Mouse (Mus musculus) NIH3T3 (cell line): ENCODE measurements around the gene Gale.
A peak's percentile ranks its signal among the peaks of the same experiment; 100 is the strongest.
"Not testable (repeated sequence)": the region's sequence is repeated elsewhere in the genome, so short reads cannot be mapped to it uniquely, and the experiment has no call there.

Experiments used
- DNase-seq: peaks from one replicate; pipeline ENCODE4 v3.0.0-alpha.2; 2012; ENCODE audit warnings: low read depth

Gale gene

DNA sequence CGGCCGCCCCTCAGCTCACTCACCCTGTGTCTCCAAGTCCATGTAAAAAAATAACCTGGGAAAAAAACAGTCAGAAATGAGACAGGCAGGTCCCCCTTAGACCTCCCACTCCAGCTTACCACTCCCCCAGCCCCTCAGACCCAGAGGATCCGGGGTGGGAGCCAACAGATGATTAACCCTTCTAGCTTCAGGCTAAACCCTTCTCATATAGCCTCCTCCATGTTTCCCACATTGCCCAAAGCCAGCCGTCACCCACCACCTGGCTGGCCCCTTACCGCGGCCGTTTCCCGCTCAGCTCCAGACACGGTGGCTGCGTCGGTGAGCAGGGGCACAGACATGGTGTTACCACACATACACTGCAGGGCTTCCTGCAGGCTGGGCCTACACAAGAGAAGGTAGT is 7.1 kb downstream of the Gale start:
- DNase-seq = no peak

DNA sequence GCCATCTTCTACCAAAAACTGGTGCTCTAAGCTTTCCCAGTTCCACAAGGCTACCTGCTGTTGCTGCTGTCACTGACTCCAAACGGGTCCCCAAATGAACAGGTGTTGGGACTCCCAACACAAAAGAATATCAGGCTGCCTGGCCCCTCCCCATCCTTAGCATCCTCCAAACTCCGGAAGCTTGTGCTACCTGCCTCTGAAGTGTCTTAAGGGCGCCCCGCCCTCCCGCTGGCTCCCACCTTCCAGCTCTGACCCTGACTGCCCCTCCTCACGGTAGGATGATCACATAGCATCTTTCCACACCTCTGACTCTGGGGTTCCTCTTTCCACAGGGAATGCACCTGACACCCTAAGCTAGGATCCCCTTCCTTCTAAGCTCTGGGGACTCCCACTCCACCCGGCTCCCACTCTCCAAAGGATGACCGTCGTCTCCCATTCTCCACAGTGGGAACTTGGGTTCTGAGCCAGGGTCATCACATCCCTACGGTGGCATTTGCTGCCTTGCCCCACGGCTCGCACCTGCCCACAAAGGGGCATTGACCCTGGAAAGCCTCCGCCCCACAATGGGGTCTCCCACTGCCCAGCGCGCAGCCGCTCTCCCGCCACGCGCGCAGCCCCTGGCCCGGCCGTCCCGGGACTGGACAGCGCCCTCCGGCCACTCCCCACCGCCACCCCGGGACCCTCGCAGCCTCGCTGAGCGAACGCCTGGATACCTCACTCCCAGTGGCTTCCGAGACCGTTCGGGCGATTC is 8.5 kb downstream of the Gale start:
- DNase-seq = no peak

DNA sequence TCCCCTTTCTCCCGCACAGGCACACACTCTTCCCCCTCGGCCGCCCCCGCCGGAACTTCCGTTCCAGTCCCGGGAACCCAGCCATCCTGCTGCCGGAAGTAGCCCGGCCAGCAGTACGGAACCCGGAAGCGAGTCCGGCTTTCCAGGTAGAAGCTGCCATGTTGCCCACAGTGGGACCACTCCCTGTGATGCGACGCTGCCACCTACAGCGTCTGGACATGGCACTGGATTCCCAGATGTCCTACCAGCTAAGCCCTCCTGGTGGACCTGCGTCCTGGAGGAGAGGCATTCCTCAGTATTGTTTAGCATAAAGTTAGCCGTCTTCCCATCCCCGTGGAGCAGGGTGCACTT is 9.0 kb downstream of the Gale start, which contains the start of gene Lypla2:
Lypla2 (minus strand) TSS at position 71 of the 351 bp plus-strand sequence.
- DNase-seq = peak; percentile 88

DNA sequence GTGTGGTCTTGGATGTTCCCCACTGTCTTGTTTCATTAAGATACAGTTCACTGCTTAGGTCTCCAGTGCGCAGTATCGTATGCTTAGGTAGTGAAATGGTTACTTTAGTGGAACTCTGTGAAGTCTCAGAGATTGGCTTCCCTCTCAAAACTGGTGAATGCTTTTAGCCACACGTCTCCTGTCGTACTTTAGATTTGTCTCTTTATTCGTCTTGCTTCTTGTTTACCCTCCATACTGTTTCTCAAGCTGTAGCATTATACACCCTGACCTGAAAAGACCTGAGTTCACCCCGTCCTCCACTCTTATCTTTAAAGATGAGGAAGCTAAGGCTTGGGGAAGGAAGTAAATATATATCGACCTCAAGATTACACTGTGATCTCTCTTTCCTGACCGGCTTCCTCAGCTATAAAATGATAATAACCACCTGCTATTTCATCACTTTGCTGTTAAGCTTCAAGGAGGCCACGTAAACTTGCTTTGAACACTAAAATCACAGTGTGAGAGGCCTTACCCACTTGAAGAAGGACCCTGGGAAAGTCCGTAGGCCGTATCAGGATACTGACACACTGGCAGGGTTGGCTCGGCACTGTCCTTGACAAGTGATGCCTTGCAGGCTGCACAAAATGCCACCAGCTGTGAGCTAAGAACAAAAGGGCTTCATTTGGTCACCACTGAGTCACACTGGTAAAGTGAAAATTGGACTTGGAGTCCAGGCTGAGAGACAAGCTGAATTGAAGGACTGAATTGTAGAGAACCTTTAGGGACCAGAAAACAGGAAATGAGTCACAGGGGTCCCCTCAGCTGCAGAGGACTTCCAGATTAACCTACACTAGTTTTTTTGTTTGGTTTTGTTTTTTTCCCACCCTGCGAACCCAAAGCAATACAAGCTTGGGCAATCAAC is 9.6 kb downstream of the Gale start:
- DNase-seq = no peak

DNA sequence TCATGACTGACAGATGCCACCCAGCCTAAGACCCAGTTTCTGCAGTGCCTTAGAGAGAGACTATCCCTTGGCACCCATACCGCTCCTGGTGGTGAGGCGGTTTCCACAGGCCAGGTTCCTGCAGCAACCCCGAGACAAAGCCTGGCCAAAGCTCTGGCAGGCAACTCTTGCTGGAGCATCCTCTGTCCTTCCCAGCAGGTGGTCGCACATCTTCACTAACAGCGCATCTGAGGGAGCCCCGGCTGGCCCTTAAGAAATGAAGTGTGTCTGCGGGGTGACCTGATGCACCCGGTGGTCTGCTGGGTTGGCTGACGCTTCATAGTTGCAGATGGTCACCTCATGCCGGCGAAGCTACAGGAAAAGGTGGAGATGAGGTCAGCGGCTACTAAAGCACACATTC is 12.6 kb downstream of the Gale start:
- DNase-seq = no peak

DNA sequence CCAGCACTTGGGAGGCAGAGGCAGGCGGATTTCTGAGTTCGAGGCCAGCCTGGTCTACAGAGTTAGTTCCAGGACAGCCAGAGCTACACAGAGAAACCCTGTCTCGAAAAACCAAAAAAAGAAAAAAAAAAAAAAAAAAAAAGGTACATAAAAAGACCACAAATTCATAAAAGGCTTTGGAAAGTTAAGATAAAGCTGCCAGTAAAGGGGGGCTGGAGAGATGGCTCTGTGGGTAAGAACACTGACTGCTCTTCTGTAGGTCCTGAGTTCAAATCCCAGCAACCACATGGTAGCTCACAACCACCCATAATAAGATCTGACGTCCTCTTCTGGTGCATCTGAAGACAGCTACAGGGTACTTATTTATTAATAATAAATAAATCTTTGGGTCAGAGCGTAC is 16.7 kb downstream of the Gale start:
- not testable (repeated sequence) for DNase-seq

DNA sequence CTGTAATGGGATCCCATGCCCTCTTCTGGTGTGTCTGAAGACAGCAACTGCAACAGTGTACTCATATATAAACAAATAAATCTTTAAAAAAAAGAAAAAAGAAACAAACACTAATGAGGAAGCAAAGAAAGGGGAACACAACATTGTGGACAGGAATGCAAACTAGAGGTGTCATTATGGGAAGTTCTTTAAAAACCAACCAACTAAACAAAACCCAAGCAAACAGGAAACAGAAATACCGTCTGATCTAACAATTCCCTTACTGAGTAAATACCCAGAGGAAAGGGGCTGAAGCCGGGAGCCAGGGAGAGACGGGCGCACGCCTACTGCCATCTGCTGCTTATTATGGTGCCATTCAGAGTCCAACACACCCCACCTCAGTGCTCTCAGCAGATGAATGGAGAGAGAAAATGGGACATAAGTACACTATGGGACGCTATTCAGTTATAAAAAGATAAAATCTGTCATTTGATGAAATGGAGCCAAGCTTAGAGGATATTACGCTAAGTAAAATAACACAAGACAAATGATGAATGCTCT is 18.1 kb downstream of the Gale start:
- no peak for DNase-seq

DNA sequence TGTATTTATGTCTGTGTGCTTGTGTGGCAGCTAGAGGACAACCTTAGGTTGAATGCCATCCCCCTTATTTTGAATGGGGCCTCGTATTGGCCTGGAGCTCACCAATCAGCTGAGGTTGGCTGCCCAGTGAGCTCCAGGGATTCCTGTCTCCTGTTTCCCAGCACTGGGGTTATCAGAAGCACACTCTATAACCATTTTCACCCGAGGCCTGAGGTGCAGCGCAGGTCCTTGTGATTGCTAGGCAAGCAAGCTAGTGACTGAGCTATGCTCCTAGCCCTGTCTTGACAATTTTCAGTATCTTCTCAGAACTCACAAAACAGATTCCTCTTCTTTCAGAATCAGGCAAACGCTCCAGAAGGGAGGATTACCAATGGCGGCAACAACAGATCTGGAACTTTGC is 21.0 kb downstream of the Gale start:
- DNase-seq = no peak

DNA sequence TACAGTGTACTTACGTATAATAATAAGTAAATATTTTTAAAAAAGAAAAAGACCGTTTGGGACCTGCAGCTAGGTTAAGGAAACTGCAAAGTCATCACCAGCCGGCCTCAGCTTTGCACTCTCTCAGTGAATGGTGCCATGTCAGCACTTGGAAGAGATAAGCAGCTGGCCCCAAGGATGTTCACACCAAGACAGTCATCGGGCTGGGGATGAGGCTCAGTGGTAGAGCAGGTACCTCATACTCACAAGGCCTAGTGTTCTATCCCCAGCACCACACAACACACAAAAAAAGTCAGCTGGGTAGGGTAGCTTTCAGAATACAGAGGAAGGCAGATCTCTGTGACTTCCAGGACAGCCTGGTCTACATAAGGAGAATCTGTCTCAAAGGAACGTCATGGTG is 21.7 kb downstream of the Gale start:
- no peak for DNase-seq

DNA sequence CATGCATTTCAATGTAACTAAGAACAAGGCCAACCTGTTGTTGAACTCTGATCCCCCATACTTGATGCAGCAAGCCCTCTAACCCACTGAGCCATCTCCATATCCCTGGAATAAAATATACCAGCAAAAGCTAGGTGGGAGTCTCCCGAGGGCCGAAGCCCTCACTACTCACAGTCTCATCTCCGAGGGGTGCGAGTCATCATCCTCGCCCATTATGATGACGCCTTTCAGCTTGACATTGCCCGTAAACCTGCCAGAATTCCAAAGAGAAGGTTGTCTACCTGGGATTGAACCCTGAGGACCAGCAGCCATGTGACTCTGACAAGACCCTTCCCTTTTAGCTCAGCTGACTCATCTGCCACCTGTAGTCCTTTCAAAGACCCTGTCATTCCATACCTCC is 22.2 kb downstream of the Gale start:
- no peak for DNase-seq

DNA sequence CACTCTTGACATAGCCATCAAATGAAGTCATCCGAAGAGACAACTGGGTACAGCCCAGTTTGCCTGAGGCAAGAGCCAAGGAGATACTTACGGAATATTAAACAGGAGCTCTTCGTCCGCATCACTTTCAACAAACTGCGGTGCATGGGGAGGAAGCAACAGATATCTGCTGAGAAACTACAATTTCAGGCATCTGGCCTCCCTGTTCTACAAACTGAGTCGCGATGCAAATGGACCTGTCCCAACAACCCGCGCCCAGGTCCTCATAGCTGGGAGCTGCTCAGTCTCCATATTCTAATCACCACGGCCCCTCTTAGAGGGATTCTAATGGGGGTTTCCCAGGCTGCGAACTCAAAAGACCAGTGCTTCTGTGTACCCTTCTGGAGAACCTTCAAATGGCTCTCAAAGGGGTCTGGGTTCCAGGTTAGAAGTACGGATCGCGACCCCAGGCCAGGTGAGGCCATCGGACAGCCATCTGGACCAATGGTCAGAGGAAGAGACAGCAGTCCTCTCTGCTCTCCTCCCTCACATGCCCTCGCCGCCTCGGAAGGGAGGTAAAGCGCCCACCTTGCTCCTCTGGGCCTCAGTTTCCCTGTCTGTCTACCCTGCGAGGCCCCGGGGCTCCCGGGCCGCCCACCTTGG is 22.9 kb downstream of the Gale start:
- DNase-seq = no peak

DNA sequence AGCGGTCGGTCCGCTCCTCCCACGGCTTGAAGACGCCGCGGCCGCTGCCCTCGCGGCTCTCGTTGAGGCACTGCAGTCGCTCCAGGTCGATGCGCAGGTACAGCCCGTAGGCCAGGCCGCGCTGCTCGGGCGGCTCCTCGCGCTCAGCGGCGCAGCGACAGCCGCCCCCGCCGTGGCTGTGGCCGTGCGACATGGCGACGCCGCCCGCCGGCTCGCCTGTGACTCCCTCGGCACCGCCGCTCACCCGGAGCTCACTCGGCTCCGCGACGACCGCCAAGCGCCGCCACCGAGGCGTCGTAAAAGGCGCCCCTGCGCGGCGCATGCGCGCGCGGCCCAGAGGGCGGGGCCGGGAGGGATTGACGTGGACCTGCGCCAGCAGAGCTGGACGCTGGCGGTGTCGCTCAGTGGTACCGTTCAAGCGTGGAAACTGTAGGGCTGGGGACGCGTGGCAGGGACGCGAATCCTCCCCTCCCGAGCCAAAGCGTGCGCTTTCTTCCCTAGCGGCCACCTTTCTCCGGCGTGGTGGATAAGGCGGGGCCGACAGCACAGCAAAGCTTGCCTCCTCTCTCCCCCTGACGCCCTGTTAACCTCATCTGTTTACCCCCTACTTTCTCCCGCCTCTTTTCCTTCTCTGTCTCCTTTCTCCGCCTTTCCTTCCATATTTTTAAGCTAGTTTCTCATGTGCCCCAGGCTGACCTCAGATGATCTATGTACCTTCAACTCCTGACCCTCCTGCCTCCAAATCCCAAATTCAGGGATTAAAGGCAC is 23.6 kb downstream of the Gale start, which contains the start of gene Pithd1:
Pithd1 (minus strand) TSS at position 322 of the 768 bp plus-strand sequence.
- DNase-seq = peak; percentile 93

DNA sequence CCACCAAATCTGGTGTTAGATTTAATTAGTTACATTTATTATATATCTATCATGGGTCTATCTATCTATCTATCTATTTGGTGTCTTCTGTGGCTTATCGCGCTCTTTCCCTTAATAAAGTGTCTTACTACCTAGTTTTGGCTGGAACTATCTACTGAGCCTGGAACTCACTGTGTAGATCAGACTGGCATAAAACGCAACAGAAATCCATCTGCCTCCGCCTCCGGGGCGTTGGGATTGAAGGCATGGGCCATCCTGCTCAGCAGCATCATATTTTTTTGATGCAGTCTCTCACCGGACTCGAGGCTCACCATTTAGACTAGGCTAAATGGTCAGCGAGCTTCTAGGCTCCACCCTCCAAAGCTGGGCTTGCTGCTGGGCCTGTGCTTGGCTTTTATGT is 24.2 kb downstream of the Gale start:
- DNase-seq = no peak

DNA sequence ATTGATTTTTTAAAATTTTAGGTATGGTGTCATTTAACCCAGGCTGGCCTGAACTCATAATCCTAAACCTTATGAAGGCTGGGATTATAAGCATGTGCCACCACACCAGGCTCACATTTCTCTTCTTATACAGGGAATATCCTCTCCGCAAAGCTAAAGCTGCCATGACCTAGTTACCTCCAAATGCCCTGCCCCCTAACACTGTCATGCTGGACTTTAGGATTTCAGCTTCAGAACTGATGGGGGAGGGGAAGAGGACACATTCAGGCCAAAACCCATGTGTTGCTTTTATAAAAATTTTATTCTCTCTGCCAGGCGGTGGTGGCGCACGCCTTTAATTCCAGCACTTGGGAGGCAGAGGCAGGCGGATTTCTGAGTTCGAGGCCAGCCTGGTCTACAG is 30.4 kb downstream of the Gale start:
- no peak for DNase-seq

DNA sequence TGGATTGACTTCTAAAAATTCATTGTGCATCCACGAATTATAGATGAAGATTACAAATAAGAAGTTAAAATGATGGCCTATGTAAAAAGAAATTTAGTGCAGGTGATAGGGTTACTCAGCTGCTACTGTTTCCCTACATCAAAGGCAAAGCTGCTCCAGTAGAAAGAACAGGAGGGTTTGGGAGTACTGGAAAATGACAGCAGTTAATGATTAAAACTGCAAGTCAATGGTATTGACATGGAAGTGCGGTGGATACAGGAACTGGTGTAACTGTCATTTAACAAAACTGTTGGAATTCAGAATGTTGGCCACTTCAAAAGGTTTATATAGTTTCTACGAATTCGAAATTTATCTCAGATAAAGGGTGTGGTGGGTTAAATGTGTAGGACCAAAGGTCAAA is 31.6 kb downstream of the Gale start:
- DNase-seq = no peak

DNA sequence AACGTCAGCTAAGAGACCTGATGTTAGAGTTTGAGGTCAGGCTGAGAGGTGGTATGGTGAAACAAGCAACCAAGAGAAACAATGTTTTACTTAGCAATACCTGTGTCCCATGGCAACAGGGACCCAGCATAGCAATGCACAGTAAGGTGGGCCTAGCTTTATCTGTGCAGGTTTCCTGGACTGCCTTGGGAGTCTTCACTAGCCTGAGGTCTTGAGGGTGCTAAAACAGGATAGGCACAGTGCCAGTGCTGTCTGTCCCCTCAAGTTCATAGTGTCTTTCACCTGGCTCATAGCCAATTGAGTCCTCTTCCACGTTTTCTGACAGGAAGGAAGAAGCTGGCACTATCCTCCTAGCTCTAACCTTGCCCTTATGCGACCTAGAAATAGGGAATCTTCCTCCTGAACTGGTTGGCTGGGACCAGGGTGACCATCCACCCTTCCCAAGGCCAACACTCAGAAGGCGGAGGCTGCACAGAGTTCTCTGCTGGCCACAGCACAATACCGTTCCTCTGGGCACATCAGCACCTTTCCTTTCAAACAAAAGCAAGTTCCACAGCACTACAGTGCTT is 40.7 kb downstream of the Gale start:
- no peak for DNase-seq

DNA sequence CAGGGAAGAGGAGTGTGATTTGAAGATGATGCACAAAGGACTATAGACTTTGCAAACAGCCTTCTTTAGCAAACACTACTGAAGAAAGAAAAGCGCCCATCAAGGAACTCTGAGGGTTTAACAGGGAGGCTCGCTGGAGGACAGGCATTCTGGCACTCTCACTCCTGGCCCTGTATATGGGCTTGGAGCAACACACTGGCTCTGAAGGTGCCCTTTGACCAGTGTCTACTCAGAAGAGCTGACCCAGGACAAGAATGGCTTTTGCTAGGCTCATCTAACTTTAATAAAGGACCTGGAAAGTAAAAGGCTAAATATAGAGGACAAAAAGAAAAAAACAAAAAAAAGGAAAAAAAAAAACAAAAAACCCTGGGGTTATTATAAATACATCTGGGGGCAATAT is 41.4 kb downstream of the Gale start:
- DNase-seq = no peak

DNA sequence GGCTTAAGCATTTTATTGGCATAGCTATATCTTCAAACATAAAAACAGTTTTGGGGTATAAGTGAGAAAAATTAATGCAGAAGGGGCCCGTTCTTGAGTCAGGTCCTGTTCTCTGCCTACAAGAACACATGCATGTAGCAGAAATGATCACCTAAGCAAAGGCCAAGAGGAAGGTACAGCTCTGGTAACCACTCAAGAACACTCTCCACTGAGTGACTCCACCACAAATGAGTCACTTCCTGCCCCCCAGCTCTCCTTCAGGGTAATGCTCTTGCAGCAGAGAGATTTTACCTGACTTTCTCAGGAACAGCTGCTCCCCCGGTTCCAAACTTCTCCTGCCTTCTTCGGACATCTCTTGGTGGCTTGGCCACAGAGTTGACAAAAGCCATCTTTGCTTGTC is 43.3 kb downstream of the Gale start:
- DNase-seq = no peak

DNA sequence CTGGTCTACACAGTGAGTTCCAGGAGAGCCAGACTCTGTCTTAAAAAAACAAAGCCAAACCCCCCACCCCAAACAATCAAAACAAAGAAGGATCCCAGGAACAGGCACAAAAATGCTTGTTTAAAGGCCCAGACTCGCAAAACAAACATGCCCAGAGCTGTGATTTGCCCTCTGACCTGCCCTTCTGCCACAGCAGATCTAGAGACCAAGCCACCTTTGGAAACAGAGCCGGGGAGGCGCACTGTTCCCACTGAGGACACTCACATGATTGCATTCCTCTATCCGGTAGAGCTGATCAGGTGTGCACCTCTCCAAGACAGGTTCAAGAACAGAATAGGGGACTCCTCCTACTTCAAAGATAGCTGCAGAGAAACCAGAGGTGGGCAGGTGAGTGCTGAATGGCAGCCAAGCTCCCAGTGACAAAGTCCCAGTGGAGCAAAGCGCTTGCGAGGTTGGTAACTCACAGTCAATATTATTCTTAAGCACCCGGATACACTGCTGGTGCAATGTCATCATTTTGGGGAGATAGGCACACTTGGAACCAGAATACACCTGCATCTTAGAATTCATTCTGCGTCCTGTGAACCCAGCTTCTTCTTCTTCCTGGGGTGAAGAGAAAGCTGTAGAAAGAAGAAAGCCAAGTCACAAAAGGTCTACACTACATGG is 45.4 kb downstream of the Gale start:
- DNase-seq = no peak

DNA sequence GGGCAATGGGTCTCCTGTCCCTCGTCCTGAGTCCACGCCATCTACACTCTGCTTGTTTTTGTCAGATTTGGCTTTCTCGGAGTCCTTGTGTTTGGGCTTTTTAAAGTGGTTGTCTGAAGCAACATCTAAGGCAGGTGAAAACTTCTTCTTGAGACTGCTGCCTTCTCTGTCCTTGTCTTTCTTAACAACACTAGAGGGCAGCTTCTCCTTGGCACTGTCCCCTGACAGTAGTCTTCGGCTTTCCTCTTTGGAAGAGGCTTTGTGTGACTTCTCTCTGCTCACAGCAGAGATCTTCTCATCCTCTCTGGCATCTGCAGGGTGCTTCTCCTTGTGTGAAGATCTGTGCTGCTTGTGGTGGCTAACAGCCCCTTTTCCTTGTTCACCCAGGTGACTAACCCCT is 47.1 kb downstream of the Gale start:
- no peak for DNase-seq

DNA sequence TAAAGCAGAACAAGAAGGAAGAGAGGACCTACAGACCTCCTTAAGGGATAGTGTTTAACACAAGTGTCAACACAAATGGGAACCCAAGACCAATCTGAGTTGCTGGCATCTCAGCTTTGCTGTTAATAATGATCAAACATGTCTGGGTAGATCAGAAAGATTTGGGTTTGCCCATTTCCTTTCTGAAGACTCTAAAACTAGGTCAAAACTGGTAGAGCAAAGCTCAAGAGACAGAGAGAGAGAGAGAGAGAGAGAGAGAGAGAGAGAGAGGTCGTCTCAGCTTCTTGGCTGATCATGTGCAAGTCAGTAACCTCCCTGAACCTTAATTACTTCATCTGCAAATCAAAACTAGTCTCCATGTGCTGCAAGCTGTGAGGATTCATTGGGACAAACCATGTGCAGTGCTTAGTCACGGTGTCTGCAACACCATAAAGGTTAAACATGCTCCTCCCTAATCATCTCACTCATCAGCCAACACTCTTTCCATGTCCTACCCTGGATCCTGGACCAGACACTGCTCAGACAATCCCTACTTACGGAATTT is 52.6 kb downstream of the Gale start:
- no peak for DNase-seq
